Mouse (Mus musculus) liver, embryonic 16.5 days (tissue): Measurements from ENCODE around the gene Orm3. TPM values are rescaled to one million over a fixed set of nuclear protein-coding genes. Genes with fewer than 3 reads are reported as not detected.

Source experiments
- ATAC-seq: fragments of 200-750 bp; cut with Nextera tagmentation; 2 replicates; pipeline ENCODE4 v1.8.0; 2017; ENCODE audit warnings: low read depth, mild to moderate bottlenecking, moderate number of reproducible peaks, moderate library complexity
- H3K27ac ChIP-seq: fragments of 300-500 bp; sonication (generic); 2 replicates; pipeline ENCODE4 v1.5.1; 2014; ENCODE audit warnings: mild to moderate bottlenecking, low read length
- H3K27me3 ChIP-seq: fragments of 300-500 bp; sonication (generic); 2 replicates; pipeline ENCODE4 v1.6.1; 2014; ENCODE audit warnings: low read depth, low read length, mixed read lengths; ENCODE audit not compliant: control insufficient read depth, insufficient read depth
- H3K36me3 ChIP-seq: fragments of 300-500 bp; sonication (generic); 2 replicates; pipeline ENCODE4 v1.6.1; 2014; ENCODE audit warnings: mild to moderate bottlenecking; ENCODE audit not compliant: control insufficient read depth, insufficient read depth
- H3K4me1 ChIP-seq: fragments of 300-500 bp; sonication (generic); 2 replicates; pipeline ENCODE4 v1.6.1; 2014; ENCODE audit warnings: low read depth, low read length, mixed read lengths; ENCODE audit not compliant: control insufficient read depth
- H3K4me2 ChIP-seq: fragments of 300-500 bp; sonication (generic); 2 replicates; pipeline ENCODE4 v1.6.1; 2014; ENCODE audit warnings: low read depth, low read length, mixed read lengths
- H3K4me3 ChIP-seq: fragments of 300-500 bp; sonication (generic); 2 replicates; pipeline ENCODE4 v1.5.1; 2014; ENCODE audit warnings: low read depth, mild to moderate bottlenecking, low read length
- H3K9ac ChIP-seq: fragments of 300-500 bp; sonication (generic); 2 replicates; pipeline ENCODE4 v1.6.1; 2014; ENCODE audit warnings: low read depth, low read length
- H3K9me3 ChIP-seq: fragments of 300-500 bp; sonication (generic); replicated peaks from 2 replicates; pipeline ENCODE4 v1.6.1; 2016; ENCODE audit warnings: low read length; ENCODE audit not compliant: control insufficient read depth
- WGBS: fragments of 180-500 bp; shearing (Covaris S2); extraction: QIAGEN DNeasy Blood & Tissue Kit; methylation state at CpG from one replicate; pipeline ENCODE4 v1.1.7; 2014; ENCODE audit not compliant: insufficient replicate concordance; 5-methylcytosine and 5-hydroxymethylcytosine counted together
- polyA plus RNA-seq: library from polyadenylated mRNA; unstranded; fragments of >200 nt; fragmentation: Nextera tagmentation; extraction: Ambion mirVana; gene quantifications from 2 replicates; pipeline ENCODE4 v1.2.1, GENCODE M21; 2015

The Orm3 gene
- polyA plus RNA-seq, 1 experiment from 2014 or later = not detected

GRCm38 (mm10) chr4:63389887-63390528, 34.0 kb downstream of the Orm3 start:
- H3K4me1 ChIP-seq = peaks cover 32% of the 10 kb centered on the region

GRCm38 (mm10) chr4:63391322-63391721, 35.4 kb downstream of the Orm3 start:
- H3K4me3 ChIP-seq = no peak overlapping the region
- no peak for ATAC-seq
- no peak overlapping the region; the same call in 1 of the 2 replicates for H3K4me2 ChIP-seq
- 52% methylated on average over 6 of the region's 6 CpGs for WGBS
- H3K9me3 ChIP-seq = no peaks in the 10 kb centered on the region
- H3K36me3 ChIP-seq = no peaks in the 10 kb centered on the region
- H3K9ac ChIP-seq = no peak overlapping the region
- peak overlapping the region; percentile 41 for H3K27ac ChIP-seq
- peaks cover 26% of the 10 kb centered on the region for H3K4me1 ChIP-seq
- H3K27me3 ChIP-seq = no peaks in the 10 kb centered on the region

More at GRCm38 (mm10) chr4:63389887-63390528, 34.0 kb downstream of the Orm3 start:
- H3K36me3 ChIP-seq = no peaks in the 10 kb centered on the region
- H3K4me3 ChIP-seq = no peak overlapping the region
- no peak overlapping the region for H3K4me2 ChIP-seq
- no peaks in the 10 kb centered on the region for H3K27me3 ChIP-seq
- ATAC-seq = peak; percentile 31
- WGBS = 60% methylated on average over 11 of the region's 11 CpGs
- no peak overlapping the region for H3K9ac ChIP-seq
- H3K27ac ChIP-seq = no peak overlapping the region
- no peaks in the 10 kb centered on the region for H3K9me3 ChIP-seq

GRCm38 (mm10) chr4:63397981-63398537, 42.1 kb downstream of the Orm3 start:
- H3K9ac ChIP-seq = no peak overlapping the region
- WGBS = 77% methylated on average over 10 of the region's 10 CpGs
- no peak overlapping the region for H3K4me2 ChIP-seq
- H3K27ac ChIP-seq = no peak overlapping the region
- no peaks in the 10 kb centered on the region for H3K27me3 ChIP-seq
- H3K9me3 ChIP-seq = no peaks in the 10 kb centered on the region
- no peaks in the 10 kb centered on the region for H3K36me3 ChIP-seq
- no peak overlapping the region for H3K4me3 ChIP-seq
- no peak for ATAC-seq
- H3K4me1 ChIP-seq = peaks cover 26% of the 10 kb centered on the region

GRCm38 (mm10) chr4:63398854-63399609, 43.1 kb downstream of the Orm3 start:
- Histone ChIP-seq H3K27me3 (no peaks in the 10 kb centered on the region), H3K9ac (no peak overlapping the region), H3K27ac (peak overlapping the region; percentile 11), H3K4me1 (peaks cover 36% of the 10 kb centered on the region), H3K36me3 (no peaks in the 10 kb centered on the region), H3K9me3 (no peaks in the 10 kb centered on the region), H3K4me2 (peak overlapping the region; percentile 21; the same call in 1 of the 2 replicates), H3K4me3 (peak overlapping the region; percentile 1; the same call in 1 of the 2 replicates)
- 34% methylated on average over 11 of the region's 11 CpGs for WGBS
- peak; percentile 42 for ATAC-seq

GRCm38 (mm10) chr4:63399691-63400270, 43.8 kb downstream of the Orm3 start:
- Histone ChIP-seq H3K27ac (peak overlapping the region; percentile 11), H3K4me2 (peak overlapping the region; percentile 1; the same call in 1 of the 2 replicates), H3K9ac (no peak overlapping the region), H3K4me1 (peaks cover 43% of the 10 kb centered on the region), H3K4me3 (peak overlapping the region; percentile 1; the same call in 1 of the 2 replicates), H3K9me3 (no peaks in the 10 kb centered on the region), H3K36me3 (no peaks in the 10 kb centered on the region), H3K27me3 (no peaks in the 10 kb centered on the region)
- no peak for ATAC-seq
- WGBS = 40% methylated on average over 8 of the region's 8 CpGs

GRCm38 (mm10) chr4:63400541-63401306, 44.8 kb downstream of the Orm3 start:
- H3K36me3 ChIP-seq = no peaks in the 10 kb centered on the region
- whole genome bisulfite sequencing = 39% methylated on average over 18 of the region's 18 CpGs
- no peak for ATAC-seq
- peaks cover 50% of the 10 kb centered on the region for H3K4me1 ChIP-seq
- peak overlapping the region; percentile 21 for H3K27ac ChIP-seq
- peak overlapping the region; percentile 23; the same call in 1 of the 2 replicates for H3K4me3 ChIP-seq
- no peaks in the 10 kb centered on the region for H3K27me3 ChIP-seq
- peak overlapping the region; percentile 24; the same call in 1 of the 2 replicates for H3K4me2 ChIP-seq
- no peaks in the 10 kb centered on the region for H3K9me3 ChIP-seq
- H3K9ac ChIP-seq = no peak overlapping the region

GRCm38 (mm10) chr4:63401620-63402019, 45.7 kb downstream of the Orm3 start:
- H3K27ac ChIP-seq = peak overlapping the region; percentile 68

GRCm38 (mm10) chr4:63402056-63402455, 46.1 kb downstream of the Orm3 start:
- Histone ChIP-seq H3K4me1 (peaks cover 50% of the 10 kb centered on the region), H3K27ac (peak overlapping the region; percentile 65), H3K4me2 (peak overlapping the region; percentile 2), H3K9ac (peak overlapping the region; percentile 46), H3K27me3 (no peaks in the 10 kb centered on the region), H3K4me3 (peak overlapping the region; percentile 50), H3K9me3 (no peaks in the 10 kb centered on the region), H3K36me3 (no peaks in the 10 kb centered on the region)
- WGBS = 37% methylated on average over 10 of the region's 10 CpGs
- ATAC-seq = peak; percentile 35; the same call in 1 of the 2 replicates

More at GRCm38 (mm10) chr4:63401620-63402019, 45.7 kb downstream of the Orm3 start:
- H3K36me3 ChIP-seq = no peaks in the 10 kb centered on the region
- peak overlapping the region; percentile 50 for H3K4me3 ChIP-seq
- H3K9me3 ChIP-seq = no peaks in the 10 kb centered on the region
- H3K4me2 ChIP-seq = peak overlapping the region; percentile 21
- peaks cover 50% of the 10 kb centered on the region for H3K4me1 ChIP-seq
- H3K27me3 ChIP-seq = no peaks in the 10 kb centered on the region
- no peak overlapping the region; the same call in 1 of the 2 replicates for H3K9ac ChIP-seq
- ATAC-seq = no peak
- 31% methylated on average over 6 of the region's 6 CpGs for WGBS
